Mouse (Mus musculus) CH12F3 (cell line): ENCODE results near the gene Fbxw8.

Experiments
- in situ Hi-C: fragments of 300-500 bp; cut with MboI; formaldehyde crosslinking; loops from 2 replicates; pipeline ENCODE4 v1.14.3; 2020; ENCODE audit warnings: low sequenced_read_pairs

Fbxw8 gene

GRCm38 (mm10) chr5:118156976-118157375 lies 1.7 kb upstream of the Fbxw8 start:
- in situ Hi-C loops: no loop called here

- in situ Hi-C loops: no loop called here
Observed at GRCm38 (mm10) chr5:118155565-118155947, 292 bp upstream of the Fbxw8 start.

GRCm38 (mm10) chr5:118149711-118150110 lies 5.6 kb downstream of the Fbxw8 start:
- in situ Hi-C loops: no loop called here

- in situ Hi-C loops: no loop called here
Observed at GRCm38 (mm10) chr5:118147264-118147663, 8.0 kb downstream of the Fbxw8 start.

- in situ Hi-C loops: no loop called here
Observed at GRCm38 (mm10) chr5:118145999-118146679, 9.1 kb downstream of the Fbxw8 start.

- in situ Hi-C loops: no loop called here
Observed at GRCm38 (mm10) chr5:118145458-118145857, 9.8 kb downstream of the Fbxw8 start.

GRCm38 (mm10) chr5:118144770-118145169 lies 10.5 kb downstream of the Fbxw8 start:
- in situ Hi-C loops: no loop called here

- in situ Hi-C loops: no loop called here
Observed at GRCm38 (mm10) chr5:118144327-118144726, 10.9 kb downstream of the Fbxw8 start.

- in situ Hi-C loops: no loop called here
Observed at GRCm38 (mm10) chr5:118143211-118144026, 11.8 kb downstream of the Fbxw8 start.

GRCm38 (mm10) chr5:118142471-118142870 lies 12.8 kb downstream of the Fbxw8 start:
- in situ Hi-C loops: no loop called here

GRCm38 (mm10) chr5:118139630-118140029 lies 15.6 kb downstream of the Fbxw8 start:
- in situ Hi-C loops: no loop called here

- in situ Hi-C loops: no loop called here
Observed at GRCm38 (mm10) chr5:118136391-118136790, 18.9 kb downstream of the Fbxw8 start.

- in situ Hi-C loops: no loop called here
Observed at GRCm38 (mm10) chr5:118128651-118129050, 26.6 kb downstream of the Fbxw8 start.

- in situ Hi-C loops: no loop called here
Observed at GRCm38 (mm10) chr5:118128208-118128607, 27.1 kb downstream of the Fbxw8 start.

- in situ Hi-C loops: no loop called here
Observed at GRCm38 (mm10) chr5:118126671-118127070, 28.6 kb downstream of the Fbxw8 start.

- in situ Hi-C loops: no loop called here
Observed at GRCm38 (mm10) chr5:118123096-118123495, 32.2 kb downstream of the Fbxw8 start.

GRCm38 (mm10) chr5:118121928-118122327 lies 33.3 kb downstream of the Fbxw8 start:
- in situ Hi-C loops: no loop called here

- in situ Hi-C loops: no loop called here
Observed at GRCm38 (mm10) chr5:118120670-118121069, 34.6 kb downstream of the Fbxw8 start.

- in situ Hi-C loops: no loop called here
Observed at GRCm38 (mm10) chr5:118118922-118119321, 36.3 kb downstream of the Fbxw8 start.

- in situ Hi-C loops: no loop called here
Observed at GRCm38 (mm10) chr5:118118351-118118750, 36.9 kb downstream of the Fbxw8 start.

- in situ Hi-C loops: no loop called here
Observed at GRCm38 (mm10) chr5:118113617-118114016, 41.6 kb downstream of the Fbxw8 start.

- in situ Hi-C loops: no loop called here
Observed at GRCm38 (mm10) chr5:118113043-118113442, 42.2 kb downstream of the Fbxw8 start.
